Mouse (Mus musculus) heart, postnatal 0 days (tissue): ENCODE measurements at regions not wholly inside any gene's neighbourhood (a gene's known extent, or its start where the extent isn't known, plus 50 kb on each side); places are given as distances from the start of the nearest gene placed in this dataset.

ENCODE experiments used
- ATAC-seq: fragments of 200-750 bp; cut with Nextera tagmentation; 2 replicates; pipeline ENCODE4 v1.8.0; 2017; ENCODE audit warnings: low read depth, moderate number of reproducible peaks, moderate library complexity; ENCODE audit not compliant: insufficient read depth
- DNase-seq: peaks from one replicate; pipeline ENCODE4 v3.0.0-alpha.2; 2016; ENCODE audit warnings: low spot score
- H3K27ac ChIP-seq: fragments of 300-500 bp; sonication (generic); 2 replicates; pipeline ENCODE4 v1.5.1; 2014; ENCODE audit warnings: low read depth, mild to moderate bottlenecking
- H3K27me3 ChIP-seq: fragments of 300-500 bp; sonication (generic); 2 replicates; pipeline ENCODE4 v1.6.1; 2014; ENCODE audit warnings: low read length, mixed read lengths; ENCODE audit not compliant: control insufficient read depth, insufficient read depth
- H3K36me3 ChIP-seq: fragments of 300-500 bp; sonication (generic); replicated peaks from 2 replicates; pipeline ENCODE4 v1.6.1; 2014; ENCODE audit warnings: low read length, mixed read lengths; ENCODE audit not compliant: control insufficient read depth, insufficient read depth
- H3K4me1 ChIP-seq: fragments of 300-500 bp; sonication (generic); 2 replicates; pipeline ENCODE4 v1.6.1; 2014; ENCODE audit warnings: antibody characterized with exemption; ENCODE audit not compliant: control insufficient read depth, insufficient read depth
- H3K4me2 ChIP-seq: fragments of 300-500 bp; sonication (generic); 2 replicates; pipeline ENCODE4 v1.6.1; 2014; ENCODE audit warnings: low read depth, mild to moderate bottlenecking, low read length, moderate library complexity
- H3K4me3 ChIP-seq: fragments of 300-500 bp; sonication (generic); 2 replicates; pipeline ENCODE4 v1.5.1; 2014; ENCODE audit warnings: low read depth, low read length
- H3K9ac ChIP-seq: fragments of 300-500 bp; sonication (generic); replicated peaks from 2 replicates; pipeline ENCODE4 v1.6.1; 2014; ENCODE audit warnings: low read depth, low read length, mixed read lengths
- H3K9me3 ChIP-seq: fragments of 300-500 bp; sonication (generic); replicated peaks from 2 replicates; pipeline ENCODE4 v1.6.1; 2016; ENCODE audit warnings: low read length; ENCODE audit not compliant: control insufficient read depth
- CTCF ChIP-seq: IDR thresholded peaks from 2 replicates; pipeline ENCODE4 v1.5.1; 2016; ENCODE audit warnings: antibody characterized with exemption, control low read depth, low read depth
- EP300 ChIP-seq: IDR thresholded peaks from 2 replicates; pipeline ENCODE4 v1.6.1; 2016; ENCODE audit warnings: antibody characterized with exemption, low read depth
- WGBS: fragments of 180-500 bp; shearing (Covaris S2); extraction: QIAGEN DNeasy Blood & Tissue Kit; methylation state at CpG from one replicate; pipeline ENCODE4 v1.1.7; 2014; 5-methylcytosine and 5-hydroxymethylcytosine counted together

DNA sequence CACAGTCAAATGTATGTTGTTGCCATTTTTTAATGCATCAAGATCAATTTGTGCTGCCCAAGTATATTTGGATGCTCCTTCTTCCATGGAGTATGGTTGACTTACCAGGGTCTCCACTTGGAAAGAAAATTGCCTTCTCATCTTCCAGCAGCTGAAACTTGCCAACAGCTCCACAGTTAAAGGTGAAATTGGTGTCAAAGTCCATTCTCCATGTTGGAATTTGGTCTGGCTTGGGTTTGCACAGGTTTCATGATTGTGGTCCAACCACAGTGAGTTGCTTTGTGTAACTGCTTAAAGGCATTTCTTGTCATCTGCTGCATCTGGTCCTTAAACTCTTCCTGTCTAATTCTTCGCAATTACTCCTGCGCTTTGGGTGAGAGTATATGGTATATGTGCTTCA, 634.3 kb downstream of the Nup35 start:
- DNase-seq (no peak), ATAC-seq (no peak)
- Histone ChIP-seq H3K36me3 (no peaks in the 10 kb centered on the region), H3K9ac (no peak overlapping the region), H3K27me3 (no peaks in the 10 kb centered on the region), H3K27ac (no peak overlapping the region), H3K4me2 (no peak overlapping the region), H3K4me1 (no peaks in the 10 kb centered on the region), H3K4me3 (no peak overlapping the region), H3K9me3 (no peaks in the 10 kb centered on the region)
- no peak for TF ChIP-seq CTCF
- TF ChIP-seq EP300 = no peak
- 95% methylated on average over 2 of the region's 2 CpGs for WGBS

DNA sequence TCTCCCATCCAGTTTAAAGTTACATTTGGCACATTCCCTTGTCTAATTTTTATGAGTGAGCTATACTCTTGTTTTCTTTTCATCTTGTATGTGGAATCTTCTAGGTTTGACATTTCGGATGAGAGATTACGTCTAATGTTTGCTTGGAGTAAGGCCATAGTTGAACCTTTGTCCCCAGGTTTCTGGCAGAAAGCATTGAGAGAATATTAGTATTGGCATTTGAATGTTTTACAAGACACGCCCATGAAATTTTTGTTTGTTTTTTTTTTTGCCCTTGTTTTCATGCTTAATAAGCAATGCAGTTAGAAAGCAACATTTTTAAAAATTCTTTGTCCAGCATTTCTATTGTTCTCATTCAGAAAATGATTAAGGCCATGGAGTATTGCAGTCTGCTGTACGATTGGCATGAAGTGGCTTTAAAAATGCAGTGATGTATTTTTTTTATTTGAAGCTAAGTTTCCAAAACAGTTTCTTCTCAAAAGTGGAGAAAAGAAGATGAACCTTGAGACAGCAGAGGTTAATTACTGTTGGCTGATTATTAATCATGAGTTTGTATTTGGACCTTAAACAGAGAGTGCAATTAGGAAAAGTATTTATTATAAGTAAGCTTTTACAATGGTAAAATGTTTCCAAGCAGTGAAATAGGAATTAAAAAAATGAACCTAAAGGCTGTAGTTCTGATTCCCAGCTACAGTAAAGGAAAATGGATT, 645.2 kb downstream of the Nup35 start:
- Histone ChIP-seq H3K27ac (no peak overlapping the region), H3K4me1 (no peaks in the 10 kb centered on the region), H3K27me3 (no peaks in the 10 kb centered on the region), H3K9ac (no peak overlapping the region), H3K36me3 (no peaks in the 10 kb centered on the region), H3K4me3 (no peak overlapping the region), H3K9me3 (no peaks in the 10 kb centered on the region), H3K4me2 (no peak overlapping the region)
- ATAC-seq (no peak), DNase-seq (no peak)
- no peak for TF ChIP-seq EP300
- no peak for TF ChIP-seq CTCF
- 74% methylated on average over 4 of the region's 4 CpGs for WGBS

DNA sequence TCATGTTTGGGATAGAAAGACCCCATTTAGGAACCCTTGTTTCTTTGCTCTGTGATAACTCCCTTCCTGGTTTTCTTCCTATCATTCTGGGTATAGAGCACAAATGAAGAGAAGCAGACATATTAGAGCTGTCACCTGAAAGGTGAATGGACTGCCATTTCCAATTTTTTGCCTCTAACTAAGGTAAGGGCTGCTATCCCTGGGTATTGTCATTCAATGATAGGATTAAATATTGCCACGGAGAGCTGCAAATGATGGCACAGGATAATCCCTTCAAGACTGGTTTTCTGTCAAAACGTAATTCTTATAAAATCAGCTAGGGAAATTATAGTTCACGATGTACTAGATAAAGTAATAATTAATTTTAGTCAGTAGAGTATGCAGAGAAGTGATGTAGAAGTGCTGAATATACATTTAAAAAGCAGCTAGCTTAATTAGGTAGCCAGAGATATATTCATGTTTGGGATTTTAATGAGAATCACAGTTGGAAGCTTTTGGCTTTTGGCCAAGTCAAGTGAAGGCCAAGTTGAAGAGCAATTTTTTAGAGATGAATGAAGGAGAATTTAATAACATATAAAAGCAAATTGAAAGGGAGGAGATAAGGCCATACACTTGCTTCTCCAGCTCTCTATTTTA, 652.3 kb downstream of the Nup35 start:
- Histone ChIP-seq H3K27me3 (no peaks in the 10 kb centered on the region), H3K36me3 (no peaks in the 10 kb centered on the region), H3K4me2 (no peak overlapping the region), H3K9ac (no peak overlapping the region), H3K9me3 (no peaks in the 10 kb centered on the region), H3K4me3 (no peak overlapping the region), H3K4me1 (no peaks in the 10 kb centered on the region), H3K27ac (no peak overlapping the region)
- ATAC-seq (no peak), DNase-seq (no peak)
- TF ChIP-seq CTCF (no peak), EP300 (no peak)
- 59% methylated on average over 3 of the region's 3 CpGs for WGBS

DNA sequence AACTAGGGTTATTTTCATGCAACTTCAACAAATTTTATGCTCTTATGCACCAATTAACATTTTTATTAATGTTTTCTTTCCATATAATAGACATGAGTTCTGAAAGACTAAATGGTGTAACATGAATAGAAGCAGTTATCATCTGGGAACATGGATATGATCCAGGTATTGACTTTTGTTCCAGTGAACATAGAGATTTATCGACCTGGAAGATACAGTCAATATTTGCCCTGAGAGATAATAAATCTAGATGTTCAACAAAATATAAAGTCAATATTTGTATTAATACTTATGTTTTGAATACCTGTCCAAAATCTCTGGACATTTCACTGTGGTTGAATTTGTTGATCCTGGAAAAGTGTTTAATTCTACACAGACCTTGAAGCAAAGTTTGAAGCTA, 653.9 kb downstream of the Nup35 start:
- no peak for TF ChIP-seq CTCF
- no peak for TF ChIP-seq EP300
- no peak overlapping the region for H3K27ac ChIP-seq
- H3K27me3 ChIP-seq = no peaks in the 10 kb centered on the region
- no peaks in the 10 kb centered on the region for H3K9me3 ChIP-seq
- H3K4me3 ChIP-seq = no peak overlapping the region
- H3K9ac ChIP-seq = no peak overlapping the region
- 66% methylated on average over 1 of the region's 1 CpGs for WGBS
- ATAC-seq = no peak
- DNase-seq = no peak
- H3K4me1 ChIP-seq = no peaks in the 10 kb centered on the region
- no peaks in the 10 kb centered on the region for H3K36me3 ChIP-seq
- H3K4me2 ChIP-seq = no peak overlapping the region

DNA sequence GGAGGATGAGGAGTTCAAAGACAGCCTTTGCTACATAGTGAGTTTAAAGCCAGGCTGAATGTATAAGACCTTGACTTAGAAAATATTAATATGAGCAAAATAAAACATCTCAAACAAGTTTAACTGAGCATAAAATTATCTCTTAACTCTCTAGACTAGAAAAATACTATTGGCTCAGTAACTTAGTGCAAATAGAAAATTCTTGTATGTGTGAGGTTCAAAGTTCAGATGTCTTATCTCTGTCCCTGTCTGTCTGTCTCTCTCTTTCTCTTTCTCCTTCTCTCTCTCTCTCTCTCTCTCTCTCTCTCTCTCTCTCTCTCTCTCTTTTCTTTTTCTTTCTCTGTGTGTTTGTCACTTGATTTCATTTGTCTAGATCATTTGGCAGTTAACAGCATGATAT, 655.5 kb downstream of the Nup35 start:
- no peak overlapping the region for H3K27ac ChIP-seq
- TF ChIP-seq CTCF = no peak
- no peak for TF ChIP-seq EP300
- DNase-seq = no peak
- no peak overlapping the region for H3K4me2 ChIP-seq
- H3K9me3 ChIP-seq = no peaks in the 10 kb centered on the region
- no peaks in the 10 kb centered on the region for H3K4me1 ChIP-seq
- H3K4me3 ChIP-seq = no peak overlapping the region
- no peak overlapping the region for H3K9ac ChIP-seq
- no peak for ATAC-seq
- no peaks in the 10 kb centered on the region for H3K36me3 ChIP-seq
- H3K27me3 ChIP-seq = no peaks in the 10 kb centered on the region

DNA sequence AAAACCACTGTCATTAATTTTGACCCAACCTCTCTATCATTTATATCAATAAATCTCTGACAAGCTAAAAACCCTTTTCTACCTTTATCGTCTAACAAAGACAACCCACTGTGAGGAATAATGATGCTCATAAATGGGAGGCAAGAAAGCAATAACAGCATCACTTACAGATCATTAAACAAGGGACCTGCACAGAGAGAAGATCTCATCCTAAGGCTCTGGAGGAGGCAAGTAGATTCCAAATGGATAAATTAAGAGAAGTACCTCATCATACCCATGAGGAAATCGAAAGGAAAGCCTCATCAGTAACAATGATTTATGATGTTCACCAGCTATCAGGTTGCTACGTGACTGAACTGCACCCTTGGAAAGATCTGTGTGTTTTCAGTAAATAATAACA, 670.4 kb downstream of the Nup35 start:
- Histone ChIP-seq H3K9ac (no peak overlapping the region), H3K4me2 (no peak overlapping the region), H3K36me3 (no peaks in the 10 kb centered on the region), H3K27me3 (no peaks in the 10 kb centered on the region), H3K27ac (no peak overlapping the region), H3K4me1 (no peaks in the 10 kb centered on the region), H3K9me3 (peaks cover 4% of the 10 kb centered on the region; the same call in 1 of the 2 replicates), H3K4me3 (no peak overlapping the region)
- 68% methylated on average over 3 of the region's 3 CpGs for WGBS
- TF ChIP-seq EP300 (no peak), CTCF (no peak)
- DNase-seq (no peak), ATAC-seq (no peak)
